Mouse (Mus musculus) kidney, postnatal 0 days (tissue): ENCODE data around the gene Pitpnm3. TPM values are rescaled to one million over a fixed set of nuclear protein-coding genes. Genes with fewer than 3 reads are reported as not detected.

ENCODE experiments used
- ATAC-seq: fragments of 200-750 bp; cut with Nextera tagmentation; replicated peaks from 2 replicates; pipeline ENCODE4 v1.8.0; 2017; ENCODE audit warnings: low read depth, moderate number of reproducible peaks, moderate TSS enrichment, moderate library complexity; ENCODE audit not compliant: low FRiP score
- DNase-seq: peaks from one replicate; pipeline ENCODE4 v3.0.0-alpha.2; 2016; ENCODE audit warnings: low spot score
- H3K27ac ChIP-seq: fragments of 300-500 bp; sonication (generic); 2 replicates; pipeline ENCODE4 v1.5.1; 2014; ENCODE audit warnings: mild to moderate bottlenecking
- H3K27me3 ChIP-seq: fragments of 300-500 bp; sonication (generic); 2 replicates; pipeline ENCODE4 v1.6.1; 2014; ENCODE audit warnings: low read length, mixed read lengths; ENCODE audit not compliant: insufficient read depth
- H3K36me3 ChIP-seq: fragments of 300-500 bp; sonication (generic); 2 replicates; pipeline ENCODE4 v1.6.1; 2014; ENCODE audit warnings: low read length, mixed read lengths; ENCODE audit not compliant: insufficient read depth
- H3K4me1 ChIP-seq: fragments of 300-500 bp; sonication (generic); replicated peaks from 2 replicates; pipeline ENCODE4 v1.6.1; 2014; ENCODE audit warnings: antibody characterized with exemption, low read length, mixed read lengths; ENCODE audit not compliant: insufficient read depth
- H3K4me2 ChIP-seq: fragments of 300-500 bp; sonication (generic); 2 replicates; pipeline ENCODE4 v1.6.1; 2014; ENCODE audit warnings: mild to moderate bottlenecking, low read length, moderate library complexity, mixed read lengths
- H3K4me3 ChIP-seq: fragments of 300-500 bp; sonication (generic); replicated peaks from 2 replicates; pipeline ENCODE4 v1.5.1; 2014; ENCODE audit warnings: low read depth, low read length
- H3K9ac ChIP-seq: fragments of 300-500 bp; sonication (generic); 2 replicates; pipeline ENCODE4 v1.6.1; 2014; ENCODE audit warnings: low read depth, low read length
- H3K9me3 ChIP-seq: fragments of 300-500 bp; sonication (generic); replicated peaks from 2 replicates; pipeline ENCODE4 v1.6.1; 2016; ENCODE audit warnings: low read length, inconsistent platforms, mixed read lengths
- CTCF ChIP-seq: IDR thresholded peaks from 2 replicates; pipeline ENCODE4 v1.5.1; 2016; ENCODE audit warnings: antibody characterized with exemption, low read depth, mild to moderate bottlenecking, moderate library complexity
- WGBS: fragments of 180-500 bp; shearing (Covaris S2); extraction: QIAGEN DNeasy Blood & Tissue Kit; methylation state at CpG from one replicate; pipeline ENCODE4 v1.1.7; 2014; 5-methylcytosine and 5-hydroxymethylcytosine counted together
- polyA plus RNA-seq: library from polyadenylated mRNA; unstranded; fragments of >200 nt; fragmentation: Nextera tagmentation; extraction: Ambion mirVana; gene quantifications from 2 replicates; pipeline ENCODE4 v1.2.1, GENCODE M21; 2015

Gene Pitpnm3
- polyA plus RNA-seq, 1 experiment from 2014 or later: 0.42 TPM

DNA sequence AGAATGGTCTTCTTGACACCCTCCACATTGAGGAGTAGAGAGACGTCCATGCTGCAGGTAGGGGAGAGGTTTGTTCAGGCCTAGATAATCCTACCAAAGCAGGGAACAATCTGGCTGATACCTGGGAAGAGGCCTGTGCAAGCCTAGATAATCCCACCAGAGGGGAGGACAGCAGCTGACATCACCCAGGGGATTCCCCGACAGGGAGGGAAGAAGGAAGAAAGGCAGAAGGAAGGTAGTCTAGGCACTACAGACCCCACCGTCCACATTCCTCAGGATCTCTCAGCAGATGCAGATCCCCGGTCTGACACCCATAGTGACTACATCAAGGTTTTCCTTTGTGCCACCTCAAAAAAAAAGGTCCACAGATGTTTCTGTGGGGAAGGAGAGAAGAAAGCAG is 98.2 kb downstream of the Pitpnm3 start, which contains the start of gene Aipl1:
Aipl1 (minus strand) TSS at position 101 of the 400 bp plus-strand sequence.
- DNase-seq: no peak

DNA sequence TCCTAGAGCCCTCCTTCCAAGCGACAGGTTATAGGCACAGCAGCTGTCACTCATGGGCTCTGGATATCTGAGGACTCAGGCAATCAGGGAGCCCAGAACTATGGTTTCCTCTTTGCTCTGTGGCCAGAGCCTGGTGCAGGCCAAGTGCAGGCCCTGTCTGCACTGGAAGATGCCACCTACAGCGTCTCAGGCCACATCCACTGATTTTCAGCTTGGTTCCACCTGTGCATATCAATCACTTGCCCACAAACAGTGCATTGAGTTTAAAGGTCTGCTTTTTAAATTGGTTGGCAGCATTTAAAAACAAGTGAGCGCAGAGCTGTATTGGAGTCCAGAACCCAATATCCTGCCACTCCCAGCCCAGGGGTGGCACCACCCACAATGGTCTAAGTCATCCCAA is 103.0 kb downstream of the Pitpnm3 start:
- 84% methylated on average over 3 of the region's 3 CpGs for WGBS
- DNase-seq (no peak), ATAC-seq (no peak)
- no peak for TF ChIP-seq CTCF
- Histone ChIP-seq H3K36me3 (no peaks in the 10 kb centered on the region), H3K4me3 (no peak overlapping the region), H3K27ac (no peak overlapping the region), H3K27me3 (no peaks in the 10 kb centered on the region), H3K4me2 (no peak overlapping the region), H3K9ac (no peak overlapping the region), H3K4me1 (no peaks in the 10 kb centered on the region), H3K9me3 (no peaks in the 10 kb centered on the region)

More for the DNA sequence above, 98.2 kb downstream of the Pitpnm3 start, which contains the start of gene Aipl1:
- no peaks in the 10 kb centered on the region for H3K36me3 ChIP-seq
- ATAC-seq: no peak
- TF ChIP-seq CTCF: no peak
- no peak within 1 kb of the TSS for H3K4me3 ChIP-seq
- no peak within 1 kb of the TSS for H3K27ac ChIP-seq
- WGBS: 70% methylated on average over 4 of the region's 4 CpGs
- H3K27me3 ChIP-seq: no peaks in the 10 kb centered on the region
- H3K4me1 ChIP-seq: 0 out of 2 replicates have a peak, but pooled peaks cover 3% of the 10 kb centered on the region
- no peak within 1 kb of the TSS for H3K9ac ChIP-seq
- no peak within 1 kb of the TSS for H3K4me2 ChIP-seq
- no peaks in the 10 kb centered on the region for H3K9me3 ChIP-seq

DNA sequence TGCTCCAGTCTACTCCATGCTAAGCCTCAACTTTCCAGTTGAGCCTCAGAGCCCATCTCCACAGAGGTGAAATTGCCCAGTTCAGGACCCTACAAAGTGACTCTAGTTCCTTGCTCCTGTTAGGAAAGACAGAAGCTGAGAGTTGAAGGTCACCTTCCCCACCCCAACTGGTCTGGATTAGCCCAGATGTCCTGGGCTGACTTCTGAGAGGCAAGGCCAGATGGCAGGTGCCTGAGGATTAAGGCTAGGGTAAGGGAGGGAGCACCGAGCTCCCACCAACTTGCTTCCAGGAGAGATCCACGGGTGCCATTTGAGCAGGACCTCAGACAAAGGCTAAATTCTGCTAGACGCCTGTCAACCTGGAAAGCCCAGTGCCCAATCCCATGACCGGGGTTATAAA is 103.5 kb downstream of the Pitpnm3 start:
- DNase-seq: no peak
- Histone ChIP-seq H3K27me3 (no peaks in the 10 kb centered on the region), H3K4me1 (no peaks in the 10 kb centered on the region), H3K4me2 (no peak overlapping the region), H3K9me3 (no peaks in the 10 kb centered on the region), H3K27ac (no peak overlapping the region), H3K36me3 (no peaks in the 10 kb centered on the region), H3K9ac (no peak overlapping the region), H3K4me3 (no peak overlapping the region)
- no peak for TF ChIP-seq CTCF
- 78% methylated on average over 4 of the region's 4 CpGs for WGBS
- no peak for ATAC-seq

DNA sequence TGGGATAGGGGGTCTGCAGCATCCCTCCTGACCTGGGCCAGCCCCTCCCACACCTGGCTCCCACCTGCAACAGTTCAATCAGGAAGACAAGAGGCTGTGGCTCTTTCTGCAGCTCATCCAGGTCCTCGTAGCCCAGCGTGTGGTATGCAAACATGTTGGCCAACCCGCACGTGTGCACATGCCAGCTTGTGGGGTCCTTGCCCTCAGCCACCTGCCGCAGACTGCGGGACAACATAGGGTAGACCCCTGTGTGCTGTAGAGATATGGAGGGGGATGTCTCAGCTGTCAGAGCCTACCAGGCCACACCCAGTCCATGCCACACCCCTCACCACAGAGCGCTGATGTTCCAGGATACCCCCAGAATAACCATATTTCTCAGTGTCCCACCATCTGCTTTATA is 104.2 kb downstream of the Pitpnm3 start:
- ATAC-seq: no peak
- H3K36me3 ChIP-seq: no peaks in the 10 kb centered on the region
- H3K4me1 ChIP-seq: no peaks in the 10 kb centered on the region
- H3K4me3 ChIP-seq: no peak overlapping the region
- DNase-seq: no peak
- 92% methylated on average over 7 of the region's 7 CpGs for WGBS
- no peak overlapping the region for H3K9ac ChIP-seq
- H3K27ac ChIP-seq: no peak overlapping the region
- H3K9me3 ChIP-seq: no peaks in the 10 kb centered on the region
- H3K4me2 ChIP-seq: no peak overlapping the region
- H3K27me3 ChIP-seq: no peaks in the 10 kb centered on the region
- no peak for TF ChIP-seq CTCF

DNA sequence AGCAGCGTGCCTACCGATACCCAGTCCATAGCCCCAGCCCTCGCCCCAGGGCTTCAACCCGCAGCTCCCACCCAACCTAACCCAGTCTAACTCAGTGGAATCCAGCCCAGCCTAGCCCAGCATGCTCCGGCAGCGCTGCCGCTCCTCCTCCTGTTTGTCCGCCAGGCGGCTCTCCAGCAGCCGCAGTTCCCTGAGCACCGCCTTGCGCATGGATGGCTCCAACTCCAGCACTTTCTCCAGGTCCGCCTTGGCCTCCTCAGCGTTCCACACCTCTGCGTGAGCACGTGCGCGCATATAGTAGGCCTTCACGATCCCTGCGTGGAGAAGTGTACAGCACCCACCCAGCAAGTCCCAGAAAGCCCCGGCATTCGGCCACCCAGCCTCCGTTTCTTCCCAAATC is 106.4 kb downstream of the Pitpnm3 start:
- WGBS: 18% methylated on average over 23 of the region's 23 CpGs
- Histone ChIP-seq H3K9me3 (no peaks in the 10 kb centered on the region), H3K27ac (no peak overlapping the region), H3K4me2 (peak overlapping the region; percentile 27; the same call in 1 of the 2 replicates), H3K9ac (no peak overlapping the region), H3K36me3 (no peaks in the 10 kb centered on the region), H3K4me3 (0 out of 2 replicates have a peak overlapping the region, but pooled peaks have one; percentile 5), H3K27me3 (no peaks in the 10 kb centered on the region), H3K4me1 (no peaks in the 10 kb centered on the region)
- TF ChIP-seq CTCF: peak; percentile 76
- DNase-seq (peak; percentile 68), ATAC-seq (no peak)

DNA sequence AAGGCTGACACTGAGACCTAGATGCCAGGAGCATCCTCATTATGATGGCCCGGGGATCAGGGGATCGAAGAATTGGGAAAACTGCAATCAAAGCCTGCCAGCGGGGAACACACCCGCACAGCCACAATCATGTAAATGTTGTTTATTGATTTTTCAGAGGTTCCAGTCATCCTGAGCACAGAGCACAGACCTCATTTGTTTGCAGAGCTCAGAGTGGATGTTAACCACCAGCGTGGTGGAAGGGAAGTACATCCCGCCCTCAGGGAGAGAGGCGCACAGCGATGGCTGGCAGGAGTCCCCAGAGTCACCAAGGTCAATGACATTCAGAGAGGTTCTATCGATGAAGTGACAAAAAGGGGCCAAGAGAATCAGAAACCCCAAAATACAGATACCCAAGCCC is 107.7 kb downstream of the Pitpnm3 start:
- H3K9ac ChIP-seq: no peak overlapping the region
- TF ChIP-seq CTCF: no peak

DNA sequence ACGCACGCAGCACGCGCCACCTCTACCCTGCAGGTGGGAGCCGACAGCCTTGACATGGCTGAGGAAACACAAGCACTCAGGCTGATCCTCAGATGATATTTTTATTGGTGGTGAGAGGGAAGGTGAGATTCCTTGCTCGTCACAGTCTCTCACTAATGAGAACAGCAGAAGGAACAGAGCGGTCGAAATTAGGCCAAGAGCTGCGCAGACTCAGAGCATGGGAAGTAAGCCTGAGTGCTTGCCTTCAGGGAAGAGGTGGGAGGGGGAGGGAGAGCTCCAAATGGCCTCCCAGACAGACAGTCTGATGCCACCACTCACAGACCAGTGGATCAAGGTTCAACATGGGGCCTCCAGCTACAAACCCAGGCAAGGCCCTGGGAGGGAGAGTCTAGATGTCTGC is 109.1 kb downstream of the Pitpnm3 start:
- Histone ChIP-seq H3K27me3 (no peaks in the 10 kb centered on the region), H3K9ac (no peak overlapping the region), H3K4me2 (no peak overlapping the region), H3K36me3 (no peaks in the 10 kb centered on the region), H3K9me3 (no peaks in the 10 kb centered on the region), H3K4me1 (no peaks in the 10 kb centered on the region), H3K4me3 (no peak overlapping the region), H3K27ac (no peak overlapping the region)
- no peak for TF ChIP-seq CTCF
- ATAC-seq (no peak), DNase-seq (no peak)
- 61% methylated on average over 9 of the region's 9 CpGs for WGBS

More for the DNA sequence above, 107.7 kb downstream of the Pitpnm3 start:
- Histone ChIP-seq H3K9me3 (no peaks in the 10 kb centered on the region), H3K4me3 (no peak overlapping the region), H3K27me3 (no peaks in the 10 kb centered on the region), H3K4me2 (no peak overlapping the region), H3K4me1 (no peaks in the 10 kb centered on the region), H3K27ac (no peak overlapping the region), H3K36me3 (no peaks in the 10 kb centered on the region)
- ATAC-seq: no peak
- DNase-seq: no peak
- 91% methylated on average over 9 of the region's 9 CpGs for WGBS
